Mouse (Mus musculus) layer of hippocampus, adult 8-10 months (tissue): ENCODE results near the gene Lrrc20. TPM values are rescaled to one million over a fixed set of nuclear protein-coding genes. Genes with fewer than 3 reads are reported as not detected.
A peak's percentile ranks its signal among the peaks of the same experiment; 100 is the strongest.
"Not testable (repeated sequence)": the region's sequence is repeated elsewhere in the genome, so short reads cannot be mapped to it uniquely, and the experiment has no call there.

Experiments used
- DNase-seq, 2 experiments: peaks; one replicate each; pipeline ENCODE4 v3.0.0; 2022; ENCODE audit warnings: low spot score in 2 of 2
- total RNA-seq, 4 experiments: library from RNA; stranded (reverse); gene quantifications; 2 replicates each; pipeline ENCODE4 v1.2.4; 2022

Gene Lrrc20
- total RNA-seq, 4 experiments from 2014 or later: 17.9 to 23.7 (median 22.3) TPM

DNA sequence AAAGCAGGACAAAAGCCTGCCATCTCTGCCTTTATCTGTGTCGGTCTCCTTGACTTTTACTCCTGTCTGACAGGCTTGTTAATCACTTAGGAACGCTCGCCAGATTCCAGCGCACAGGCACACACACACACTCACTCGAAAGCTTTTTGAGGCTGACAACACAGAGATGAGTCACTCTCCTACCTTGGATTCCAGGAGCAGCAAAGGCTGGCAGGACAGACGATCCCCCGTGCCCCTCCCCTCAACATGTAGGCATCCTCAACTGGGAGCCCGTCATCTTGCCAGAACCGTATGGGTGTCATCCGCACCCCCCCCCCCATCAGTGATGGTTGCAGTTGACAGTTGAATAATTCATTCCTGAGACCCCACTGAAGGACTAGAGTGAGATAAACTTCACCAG lies 94.6 kb downstream of the Lrrc20 start:
- DNase-seq: no peak

DNA sequence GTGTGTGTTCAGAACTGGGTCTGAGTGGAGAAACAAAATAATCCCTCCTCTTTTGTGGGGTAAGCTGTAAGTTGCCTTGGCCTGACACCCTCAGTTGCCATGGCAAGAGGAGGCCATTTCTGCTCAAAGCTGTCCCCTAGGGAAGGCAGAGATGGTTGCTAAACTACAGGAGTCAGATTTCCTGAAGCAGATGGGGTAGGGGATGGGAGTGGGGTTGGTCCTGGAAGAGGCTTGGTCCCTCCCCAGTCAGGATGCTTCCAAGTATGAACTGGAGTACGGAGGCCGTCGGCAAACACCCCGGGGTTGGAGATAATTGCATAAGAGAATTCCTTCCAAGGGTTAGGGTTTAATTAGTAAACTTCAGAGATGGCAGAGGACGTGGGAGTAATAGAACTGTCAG lies 96.5 kb downstream of the Lrrc20 start:
- DNase-seq: no peak

DNA sequence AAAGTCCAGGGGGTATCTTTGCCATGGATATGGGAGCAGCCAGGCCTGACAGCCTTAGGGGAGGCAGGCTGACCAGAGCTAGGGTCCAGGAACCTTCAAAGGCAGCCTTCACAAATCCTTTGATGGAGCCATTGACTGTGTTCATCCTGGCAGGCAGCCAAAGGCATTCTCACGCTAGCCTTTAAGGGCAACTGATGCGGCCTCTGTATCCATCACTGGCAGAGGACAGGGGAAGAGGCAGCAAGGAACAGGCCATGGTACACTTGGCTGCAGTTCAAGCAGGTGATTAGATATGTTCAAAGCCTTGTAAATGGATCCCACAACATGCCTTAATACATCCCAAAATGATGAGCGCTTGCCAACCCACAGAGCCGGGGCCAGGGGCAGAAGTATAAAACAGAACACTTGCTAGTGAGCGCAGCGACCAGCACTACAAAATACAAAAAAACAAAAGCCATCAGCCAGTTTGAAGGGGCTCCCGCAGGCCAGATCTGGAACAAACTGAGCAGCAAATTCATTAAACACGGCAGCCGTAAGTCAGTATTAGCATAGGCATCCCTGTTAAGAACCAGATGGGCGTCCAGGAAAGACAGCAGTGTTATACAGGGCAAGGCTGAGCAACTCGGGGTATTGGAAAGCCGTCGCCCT lies 100.6 kb downstream of the Lrrc20 start:
- no peak for DNase-seq

DNA sequence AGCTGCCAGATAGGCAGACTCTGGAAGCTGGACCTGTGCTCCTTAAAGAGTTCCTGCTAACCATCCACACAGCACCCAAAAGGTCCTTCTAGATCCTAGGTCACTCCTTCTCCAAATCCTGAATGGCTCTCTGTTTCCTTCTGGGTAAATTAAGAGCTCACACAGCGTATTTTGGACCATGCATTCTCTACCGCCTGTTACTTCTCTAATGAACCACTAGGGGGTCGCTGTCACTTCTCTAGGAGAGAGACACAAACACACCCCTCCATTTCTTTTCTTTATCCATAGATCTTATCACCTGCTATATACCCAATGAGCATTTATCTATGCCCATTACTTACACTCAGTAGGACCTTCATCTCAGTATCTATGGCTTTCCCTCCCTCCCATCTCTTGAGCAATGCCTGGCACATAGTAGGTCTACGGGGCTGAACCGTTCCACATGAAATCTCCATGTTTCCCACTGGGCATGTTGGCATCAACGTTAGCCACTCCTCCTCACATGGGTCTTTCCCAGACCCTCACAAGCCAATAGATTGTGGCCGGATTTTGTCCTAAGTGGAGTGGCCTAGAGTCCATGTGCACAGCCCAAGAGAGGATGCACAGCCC lies 111.7 kb downstream of the Lrrc20 start:
- no peak for DNase-seq

DNA sequence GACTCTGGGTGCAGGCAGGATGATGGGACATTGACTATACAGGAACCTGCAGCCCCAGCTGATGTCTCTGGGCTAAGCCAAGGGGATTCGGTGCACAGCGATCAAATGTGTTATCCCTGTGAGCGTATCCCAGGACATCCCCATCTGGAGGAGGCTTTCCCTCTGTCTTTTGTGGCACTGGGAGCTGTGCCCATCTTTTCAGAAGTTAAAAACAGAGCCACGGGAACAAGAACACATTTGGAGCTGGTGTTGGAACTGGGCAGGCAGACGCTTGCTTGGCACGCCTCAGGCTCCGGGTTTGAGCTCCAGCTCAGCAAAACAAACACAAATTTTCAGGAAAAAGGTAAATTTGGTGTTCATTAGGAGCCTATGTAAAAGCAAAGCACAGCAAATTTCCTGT lies 122.4 kb downstream of the Lrrc20 start:
- peak in 1 of 2 experiments; percentile 46 for DNase-seq

DNA sequence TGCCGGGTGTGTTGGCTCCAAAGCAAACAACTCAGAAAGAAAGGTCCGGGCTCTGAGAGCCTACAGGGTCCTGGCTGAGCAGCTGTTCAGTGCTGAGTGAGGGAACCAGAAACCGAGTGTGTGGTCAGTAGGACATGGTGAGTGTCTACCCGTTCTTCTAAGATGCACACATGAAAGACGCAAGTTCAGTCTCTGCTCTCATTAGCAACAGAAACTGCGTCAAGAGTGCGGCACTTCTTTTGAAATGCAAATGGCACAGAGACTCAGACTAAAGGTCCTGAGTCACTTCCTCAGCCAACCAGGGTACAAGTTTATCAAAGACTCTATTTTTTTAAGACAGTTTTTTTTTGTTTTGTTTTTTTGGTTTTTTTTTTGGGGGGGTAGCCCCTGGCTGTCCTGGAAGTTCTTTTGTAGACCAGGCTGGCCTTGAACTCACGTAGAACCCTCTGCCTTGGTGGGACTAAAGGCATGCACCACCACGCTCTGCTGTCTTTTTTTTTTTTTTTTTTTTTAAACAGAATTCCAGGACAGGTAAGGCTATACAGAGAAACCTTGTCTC lies 124.0 kb downstream of the Lrrc20 start:
- no peak for DNase-seq

DNA sequence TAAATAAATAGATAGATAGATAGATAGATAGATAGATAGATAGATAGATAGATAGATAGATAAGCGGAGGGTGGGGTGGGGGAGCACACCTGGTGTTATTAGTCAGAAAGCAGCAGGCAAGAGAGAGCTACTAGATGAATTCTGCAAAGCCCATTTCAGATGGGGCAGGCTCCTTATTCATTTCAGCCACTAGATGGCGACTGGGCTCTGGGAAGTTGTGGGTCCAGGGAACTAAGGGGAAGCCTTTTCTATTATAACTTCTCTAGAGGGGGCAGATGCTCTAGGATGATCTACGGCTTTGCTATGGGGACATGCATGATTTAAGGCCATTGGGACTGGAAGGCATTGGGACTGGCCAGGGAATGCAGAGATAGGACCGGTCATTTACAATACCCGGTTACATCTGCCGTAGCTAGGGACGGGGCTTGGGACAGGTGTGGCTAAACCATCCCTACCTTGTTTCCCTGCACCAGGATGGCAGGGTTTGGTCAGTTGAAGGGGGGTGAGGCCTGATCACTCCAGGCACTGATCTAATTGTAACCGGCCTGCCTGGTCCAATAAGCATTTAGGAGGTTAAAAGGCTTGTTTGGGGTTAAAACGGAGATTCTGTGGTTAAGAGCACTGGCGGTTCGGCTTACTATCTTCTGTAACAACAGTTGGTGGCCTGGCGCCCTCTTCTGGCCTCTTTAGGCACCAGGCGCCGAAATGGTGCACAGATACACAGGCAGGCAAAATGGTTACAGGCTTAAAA lies 126.9 kb downstream of the Lrrc20 start:
- DNase-seq: peak in 1 of 2 experiments; percentile 38

DNA sequence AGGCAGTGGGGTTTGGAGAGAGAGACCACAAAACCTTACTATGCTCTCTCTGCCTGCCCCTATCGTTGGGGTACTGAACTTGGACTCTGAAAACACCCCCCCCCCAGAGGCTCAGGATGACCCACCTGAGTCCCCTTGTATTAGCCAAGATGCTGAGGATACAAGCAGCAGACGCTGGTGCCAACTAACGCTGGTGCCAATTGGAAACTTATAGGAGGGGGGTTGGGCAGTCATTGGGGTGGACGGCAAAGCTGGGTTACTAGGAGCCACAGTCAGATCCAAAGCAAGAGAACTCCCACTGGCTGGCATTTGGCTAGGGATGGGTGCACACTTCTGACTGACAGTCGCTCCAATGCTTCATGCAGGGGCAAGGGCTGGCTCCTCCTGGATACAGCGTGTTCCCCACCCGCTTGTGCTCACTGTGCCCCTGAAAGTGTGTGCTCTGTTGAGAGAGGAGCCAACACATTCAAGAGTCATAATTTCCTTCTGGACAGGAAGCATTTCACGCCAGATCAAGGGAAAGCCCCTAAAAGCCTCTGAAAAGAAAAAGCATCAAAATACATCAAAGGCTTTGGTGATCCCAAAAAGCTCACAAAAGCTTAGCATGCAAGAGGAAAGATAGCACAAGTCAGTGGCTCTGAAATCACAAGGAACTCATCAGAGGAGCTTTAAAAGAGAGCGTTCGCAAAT lies 128.9 kb downstream of the Lrrc20 start:
- DNase-seq: no peak

DNA sequence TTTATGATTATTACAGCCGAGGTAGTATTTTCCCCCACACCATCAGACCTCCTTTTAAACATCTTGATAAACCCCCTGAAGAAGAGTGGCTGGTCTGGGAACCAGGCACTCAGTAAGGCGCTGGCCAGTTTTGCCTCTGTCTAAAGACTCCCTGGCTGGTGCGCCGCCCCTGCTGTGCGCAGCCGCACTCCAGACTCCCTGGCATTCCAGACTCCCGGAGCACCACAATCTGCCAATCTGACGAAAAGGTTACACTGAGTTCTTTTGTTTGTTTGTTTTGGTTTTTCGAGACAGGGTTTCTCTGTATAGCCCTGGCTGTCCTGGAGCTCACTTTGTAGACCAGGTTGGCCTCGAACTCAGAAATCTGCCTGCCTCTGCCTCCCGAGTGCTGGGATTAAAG lies 129.8 kb downstream of the Lrrc20 start:
- not testable (repeated sequence) for DNase-seq

DNA sequence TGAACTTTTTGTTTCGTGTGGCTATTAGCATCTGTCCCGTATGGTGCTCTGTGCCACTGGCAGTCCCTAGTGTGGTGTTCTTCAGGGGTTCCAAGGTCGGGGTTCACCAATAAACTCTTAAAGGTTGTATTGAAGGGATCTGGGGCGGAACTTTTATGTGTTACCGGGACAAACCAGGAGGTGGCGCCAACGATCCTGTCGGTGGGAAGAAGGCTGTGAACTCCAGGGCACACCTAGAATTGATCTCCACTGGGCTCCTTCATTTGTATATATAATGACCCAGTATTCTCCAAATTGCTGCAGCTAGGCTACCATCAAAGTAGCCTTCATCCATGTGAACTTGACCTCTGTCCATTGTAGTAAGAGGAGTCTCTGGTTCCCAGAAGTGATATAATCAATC lies 130.2 kb downstream of the Lrrc20 start:
- DNase-seq: peak in 1 of 2 experiments; percentile 43

DNA sequence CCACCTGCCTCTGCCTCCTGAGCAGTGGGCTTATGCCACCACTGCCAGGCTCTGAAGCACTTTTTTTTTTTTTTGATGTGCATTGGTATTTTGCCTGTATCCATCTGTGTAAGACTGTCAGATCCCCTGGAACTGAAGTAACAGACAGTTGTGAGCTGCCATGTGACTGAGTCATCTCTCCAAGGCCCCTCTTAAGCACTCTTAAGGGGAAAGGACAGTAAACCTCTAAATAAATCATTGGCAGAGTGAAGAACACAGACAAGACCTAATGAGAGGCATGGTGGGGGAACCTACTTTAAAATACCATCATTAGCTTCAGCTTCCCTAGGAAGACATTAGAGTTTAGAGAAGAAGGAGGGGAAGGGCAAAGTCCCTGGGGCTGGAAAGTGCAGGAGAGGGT lies 132.6 kb downstream of the Lrrc20 start:
- no peak for DNase-seq

DNA sequence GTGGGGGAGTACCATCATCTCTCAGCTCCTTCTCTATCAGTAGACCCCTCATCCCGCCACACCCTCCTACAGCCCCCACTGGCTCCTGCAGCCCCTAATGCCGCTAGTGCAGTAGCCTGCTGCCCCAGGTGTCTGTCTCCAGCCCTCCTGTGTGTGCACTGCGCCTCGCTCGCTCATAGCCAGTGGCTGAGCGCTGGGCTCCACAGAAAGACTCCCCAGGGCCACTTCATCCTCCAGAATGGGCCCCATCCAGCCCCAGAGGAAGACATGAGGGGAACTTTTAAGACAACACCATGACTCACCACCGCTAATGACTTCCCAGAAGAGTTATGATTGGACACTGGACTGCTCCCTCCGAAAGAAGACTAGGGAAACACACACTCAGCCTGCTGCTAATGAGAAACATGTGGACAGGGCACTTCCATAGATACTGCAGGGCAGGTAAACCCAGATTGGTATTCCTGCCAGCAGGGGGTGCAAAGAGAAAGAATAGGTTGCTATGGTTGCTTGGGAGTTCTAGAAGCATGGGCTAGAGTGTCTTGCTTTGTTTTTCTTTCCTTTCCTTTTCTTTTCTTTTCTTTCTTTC lies 135.1 kb downstream of the Lrrc20 start:
- no peak for DNase-seq

DNA sequence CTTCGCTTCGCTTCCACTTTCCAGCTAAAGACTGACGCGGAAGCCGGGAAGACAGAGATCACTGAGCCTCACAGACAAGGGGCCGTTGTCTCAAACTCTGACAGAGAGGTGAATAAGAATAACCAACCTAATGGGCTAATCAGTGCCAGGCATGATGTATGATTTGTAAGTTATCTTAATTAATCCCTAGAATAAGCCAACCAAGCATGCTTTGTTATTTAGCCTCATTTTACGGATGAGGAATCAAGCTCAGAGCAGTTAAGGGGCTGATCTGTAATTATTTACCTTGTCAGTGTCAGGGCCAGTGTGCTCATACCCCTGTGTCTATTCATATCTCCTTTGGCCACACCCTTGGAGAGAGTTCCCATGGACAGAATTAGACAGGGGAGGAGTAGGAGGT lies 138.7 kb downstream of the Lrrc20 start:
- DNase-seq: no peak

DNA sequence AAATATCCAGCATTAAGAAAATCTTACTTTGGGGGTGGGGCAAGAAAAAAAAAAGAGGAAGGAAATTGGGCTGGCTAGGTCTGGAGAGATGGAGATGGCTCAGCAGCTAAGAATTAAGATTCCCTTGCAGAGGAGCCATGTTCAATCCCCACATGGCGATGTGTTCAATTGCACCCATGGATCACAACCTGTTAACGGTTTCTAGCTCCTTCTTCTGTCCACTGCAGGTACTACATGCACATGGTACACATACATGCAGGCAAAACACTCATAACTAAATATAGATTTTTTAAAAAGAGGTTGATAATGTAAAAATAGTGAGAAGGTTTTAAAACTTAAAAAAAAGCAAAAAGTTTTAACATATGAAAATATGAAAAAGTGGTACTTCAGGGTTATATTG lies 142.9 kb downstream of the Lrrc20 start:
- DNase-seq: no peak

DNA sequence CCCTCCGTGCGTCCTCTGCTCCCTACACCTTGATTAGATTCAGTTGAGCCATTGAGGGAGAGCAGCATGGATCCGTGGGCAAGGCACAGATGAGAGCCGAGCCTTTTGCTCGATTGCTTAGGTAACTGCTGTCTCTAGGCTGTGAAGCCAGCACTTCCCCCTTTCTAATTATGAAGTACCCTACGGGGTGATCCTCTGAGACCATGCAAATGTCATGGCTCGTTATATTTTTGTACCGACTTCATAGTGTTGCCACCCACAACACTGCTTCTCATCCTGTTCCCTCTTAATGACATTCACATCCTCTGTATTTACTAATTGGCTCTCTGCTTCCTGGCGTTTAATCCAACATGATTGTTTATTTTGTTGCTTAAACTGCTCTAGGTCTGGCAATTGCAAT lies 146.1 kb downstream of the Lrrc20 start:
- DNase-seq: no peak

DNA sequence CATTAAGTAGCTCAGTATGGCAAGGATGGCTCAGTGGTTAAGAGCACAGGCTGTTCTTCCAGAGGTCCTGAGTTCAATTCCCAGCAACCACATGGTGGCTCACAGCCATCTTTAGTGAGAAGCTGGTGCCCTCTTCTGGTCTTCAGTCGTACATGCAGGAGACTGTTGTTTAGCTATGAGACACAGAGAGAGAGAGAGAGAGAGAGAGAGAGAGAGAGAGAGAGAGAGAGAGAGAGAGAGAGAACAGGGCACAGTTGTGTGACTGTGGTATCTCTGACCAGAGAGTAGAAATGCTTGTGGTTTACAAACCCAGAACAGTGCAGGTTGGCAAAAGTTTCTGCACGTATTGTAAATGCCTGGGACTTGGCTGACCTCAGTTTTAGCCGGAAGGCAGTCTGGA lies 148.3 kb downstream of the Lrrc20 start:
- DNase-seq: not testable (repeated sequence)

DNA sequence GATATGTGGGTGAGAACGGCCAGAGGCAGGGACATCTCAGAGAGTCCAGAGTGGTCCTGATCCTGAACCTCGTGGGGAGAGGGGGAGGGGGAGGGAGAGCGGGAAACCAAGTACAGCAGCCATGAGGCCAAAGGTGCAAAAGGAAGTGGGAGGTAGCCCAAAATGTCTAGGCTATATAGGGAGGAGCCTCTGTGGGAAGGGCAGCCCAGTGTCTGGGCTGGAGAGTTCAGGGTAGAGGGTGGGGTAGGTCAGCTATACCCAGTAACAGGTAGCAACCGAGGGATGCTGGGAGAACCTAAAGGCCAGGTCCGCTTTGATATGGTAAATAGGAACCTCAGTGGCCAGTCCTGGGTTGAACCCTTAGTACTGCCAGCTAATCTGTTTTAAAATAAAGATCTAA lies 149.2 kb downstream of the Lrrc20 start:
- no peak for DNase-seq

DNA sequence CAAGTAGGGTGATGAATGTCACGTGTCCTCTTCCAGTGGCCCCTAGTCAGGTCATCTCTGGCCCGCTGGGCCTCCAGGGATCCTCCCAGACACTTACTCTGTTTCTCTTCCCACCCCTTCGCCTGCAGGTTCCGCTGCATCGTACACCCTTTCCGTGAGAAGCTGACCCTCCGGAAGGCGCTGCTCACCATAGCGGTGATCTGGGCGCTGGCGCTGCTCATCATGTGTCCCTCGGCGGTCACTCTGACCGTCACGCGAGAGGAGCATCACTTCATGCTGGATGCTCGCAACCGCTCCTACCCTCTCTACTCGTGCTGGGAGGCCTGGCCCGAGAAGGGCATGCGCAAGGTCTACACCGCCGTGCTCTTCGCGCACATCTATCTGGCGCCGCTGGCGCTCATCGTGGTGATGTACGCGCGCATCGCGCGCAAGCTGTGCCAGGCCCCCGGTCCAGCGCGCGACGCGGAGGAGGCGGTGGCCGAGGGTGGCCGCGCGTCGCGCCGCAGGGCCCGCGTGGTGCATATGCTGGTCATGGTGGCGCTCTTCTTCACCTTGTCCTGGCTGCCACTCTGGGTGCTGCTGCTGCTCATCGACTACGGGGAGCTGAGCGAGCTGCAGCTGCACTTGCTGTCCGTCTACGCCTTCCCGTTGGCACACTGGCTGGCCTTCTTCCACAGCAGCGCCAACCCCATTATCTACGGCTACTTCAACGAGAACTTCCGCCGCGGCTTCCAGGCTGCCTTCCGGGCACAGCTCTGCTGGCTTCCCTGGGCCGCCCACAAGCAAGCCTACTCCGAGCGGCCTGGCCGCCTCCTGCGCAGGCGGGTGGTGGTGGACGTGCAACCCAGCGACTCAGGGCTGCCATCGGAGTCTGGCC lies 150.0 kb downstream of the Lrrc20 start:
- DNase-seq: peak in 1 of 2 experiments; percentile 18

DNA sequence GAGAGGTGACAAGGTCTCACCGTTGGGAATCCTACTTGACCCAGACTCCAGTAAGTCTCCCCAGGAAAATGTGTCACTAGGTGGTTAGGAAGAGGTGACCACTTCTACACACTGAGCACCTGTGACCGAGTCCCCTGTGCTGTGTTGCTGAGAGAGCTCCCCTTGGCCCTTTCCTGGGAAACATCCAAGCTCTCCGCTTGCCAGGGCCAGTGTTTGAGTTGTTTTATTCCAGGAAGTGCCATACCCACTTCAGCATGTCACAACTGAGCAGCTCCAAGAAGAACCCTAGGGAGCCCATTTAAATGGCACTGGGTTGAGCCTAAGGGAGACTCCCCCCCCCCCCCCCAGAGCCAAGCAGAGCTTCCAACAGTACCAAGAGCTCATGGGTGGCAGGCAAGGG lies 150.9 kb downstream of the Lrrc20 start:
- no peak for DNase-seq

DNA sequence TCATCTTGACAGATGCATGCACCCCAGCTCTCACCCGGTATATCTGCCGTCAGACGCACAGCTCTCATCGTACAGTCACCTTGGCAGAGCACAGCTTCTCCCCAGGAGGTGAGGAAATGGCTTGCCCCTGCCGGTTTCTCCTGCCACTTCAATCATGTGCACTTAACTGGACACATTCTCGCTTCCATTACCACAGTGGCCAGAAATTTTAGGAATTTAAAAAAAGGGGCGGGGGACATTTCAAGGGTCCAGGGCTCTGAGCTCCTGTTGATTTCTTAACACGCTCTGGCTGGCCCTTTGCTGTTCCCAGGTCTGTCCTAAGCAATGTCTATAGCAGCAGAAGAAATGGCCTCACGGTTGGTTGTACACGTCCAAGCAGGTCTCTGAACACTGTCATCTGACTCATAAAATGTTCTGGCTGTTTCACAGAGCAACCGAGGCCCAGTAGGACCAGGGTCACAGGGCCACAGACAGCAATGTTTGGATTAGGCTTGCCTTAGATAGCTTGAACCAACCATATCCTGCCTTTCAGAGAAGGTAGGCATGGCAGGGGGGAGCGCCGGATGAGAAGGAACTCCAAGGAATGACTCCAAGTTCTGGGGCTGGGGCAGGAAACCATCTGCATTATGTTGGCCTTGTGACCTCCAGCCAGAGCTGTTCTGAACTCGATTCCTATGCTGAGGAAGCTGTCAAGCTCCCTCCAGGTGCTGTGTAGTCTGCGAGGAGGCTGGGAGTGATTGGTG lies 151.8 kb downstream of the Lrrc20 start:
- no peak for DNase-seq
